Mouse (Mus musculus) lung, embryonic 14.5 days (tissue): ENCODE measurements at regions not wholly inside any gene's neighbourhood (a gene's known extent, or its start where the extent isn't known, plus 50 kb on each side); places are given as distances from the start of the nearest gene placed in this dataset.

Experiments
- ATAC-seq: fragments of 200-750 bp; cut with Nextera tagmentation; 2 replicates; pipeline ENCODE4 v1.8.0; 2017; ENCODE audit warnings: mild to moderate bottlenecking, moderate TSS enrichment, moderate library complexity; ENCODE audit not compliant: insufficient read depth
- DNase-seq: peaks from one replicate; pipeline ENCODE4 v3.0.0-alpha.2; 2015
- H3K27ac ChIP-seq: fragments of 300-500 bp; sonication (generic); 2 replicates; pipeline ENCODE4 v1.5.1; 2014; ENCODE audit warnings: low read depth, mild to moderate bottlenecking, moderate library complexity
- H3K27me3 ChIP-seq: fragments of 300-500 bp; sonication (generic); 2 replicates; pipeline ENCODE4 v1.6.1; 2014; ENCODE audit warnings: low read length, control low read depth; ENCODE audit not compliant: insufficient read depth
- H3K36me3 ChIP-seq: fragments of 300-500 bp; sonication (generic); 2 replicates; pipeline ENCODE4 v1.6.1; 2014; ENCODE audit warnings: control low read depth; ENCODE audit not compliant: insufficient read depth
- H3K4me1 ChIP-seq: fragments of 300-500 bp; sonication (generic); 2 replicates; pipeline ENCODE4 v1.6.1; 2014; ENCODE audit warnings: antibody characterized with exemption, control low read depth; ENCODE audit not compliant: insufficient read depth
- H3K4me2 ChIP-seq: fragments of 300-500 bp; sonication (generic); 2 replicates; pipeline ENCODE4 v1.6.1; 2014; ENCODE audit warnings: mild to moderate bottlenecking
- H3K4me3 ChIP-seq: fragments of 300-500 bp; sonication (generic); 2 replicates; pipeline ENCODE4 v1.5.1; 2014; ENCODE audit warnings: low read depth, low read length
- H3K9ac ChIP-seq: fragments of 300-500 bp; sonication (generic); 2 replicates; pipeline ENCODE4 v1.6.1; 2014
- H3K9me3 ChIP-seq: fragments of 300-500 bp; sonication (generic); 2 replicates; pipeline ENCODE4 v1.6.1; 2016; ENCODE audit warnings: low read depth, low read length, control low read depth
- CTCF ChIP-seq: IDR thresholded peaks from 2 replicates; pipeline ENCODE4 v1.5.1; 2016; ENCODE audit warnings: antibody characterized with exemption, low read depth
- WGBS: fragments of 180-500 bp; shearing (Covaris S2); extraction: QIAGEN DNeasy Blood & Tissue Kit; methylation state at CpG from one replicate; pipeline ENCODE4 v1.1.7; 2014; 5-methylcytosine and 5-hydroxymethylcytosine counted together

DNA sequence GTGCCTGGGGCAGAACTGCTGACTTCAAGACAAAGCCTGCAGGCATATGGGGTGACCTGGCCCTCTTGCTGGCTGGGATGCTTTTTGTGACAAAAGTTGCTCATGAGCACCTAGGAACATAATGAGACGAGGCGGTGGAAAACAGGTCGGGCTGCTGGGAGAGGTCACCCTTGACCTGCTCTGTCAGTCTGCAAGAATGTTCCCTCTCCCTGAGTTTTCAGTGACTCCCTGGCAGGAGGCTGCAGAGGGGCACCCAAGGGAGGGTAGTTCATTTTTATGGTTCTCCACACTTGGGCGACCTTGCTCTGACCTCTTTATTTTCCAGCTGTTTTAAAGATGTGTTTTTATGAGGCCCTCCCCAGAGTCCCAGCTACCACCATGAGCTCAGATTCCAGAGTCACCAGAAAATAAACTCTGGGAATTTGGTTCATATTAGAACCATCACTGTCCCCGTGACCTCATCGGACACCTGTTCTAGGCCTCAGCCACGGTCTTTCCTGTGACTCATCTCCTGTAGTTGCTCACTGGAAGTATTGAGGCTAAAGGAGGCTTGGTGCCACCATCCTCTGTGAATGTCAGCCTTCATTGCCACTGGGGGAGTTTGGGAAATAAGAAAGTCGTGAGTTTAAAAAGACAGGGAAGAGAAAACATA lies 108.7 kb upstream of the Pmepa1 start:
- 70% methylated on average over 8 of the region's 8 CpGs for WGBS
- no peak for ATAC-seq

DNA sequence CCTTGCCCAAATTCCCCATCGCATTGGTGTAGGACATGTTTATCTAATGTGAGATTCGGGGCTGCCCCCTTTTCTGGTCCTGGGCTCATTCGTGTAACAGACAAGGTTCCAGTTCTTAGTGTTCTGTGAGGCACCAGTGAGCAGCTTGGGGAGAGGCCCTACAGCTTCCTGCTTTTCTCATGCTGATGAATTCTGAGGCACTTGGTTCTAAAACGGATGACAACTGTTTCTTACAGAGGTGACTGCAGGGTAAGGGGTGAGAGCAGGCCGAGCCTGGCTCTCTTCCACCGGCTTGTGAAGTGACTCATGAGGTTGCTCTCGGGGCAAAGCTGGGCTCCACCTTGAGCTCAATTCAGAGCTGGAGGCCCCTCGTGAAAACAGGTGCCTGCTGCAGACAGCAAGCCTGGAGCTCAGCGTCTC lies 109.4 kb upstream of the Pmepa1 start:
- Histone ChIP-seq H3K4me2 (no peak overlapping the region), H3K27ac (no peak overlapping the region), H3K9ac (no peak overlapping the region), H3K9me3 (0 out of 2 replicates have a peak, but pooled peaks cover under 1% of the 10 kb centered on the region), H3K27me3 (no peaks in the 10 kb centered on the region), H3K36me3 (no peaks in the 10 kb centered on the region), H3K4me1 (0 out of 2 replicates have a peak, but pooled peaks cover 3% of the 10 kb centered on the region), H3K4me3 (no peak overlapping the region)
- DNase-seq (no peak), ATAC-seq (no peak)
- TF ChIP-seq CTCF: no peak
- 55% methylated on average over 9 of the region's 9 CpGs for WGBS

More for the DNA sequence above, 108.7 kb upstream of the Pmepa1 start:
- no peak overlapping the region for H3K27ac ChIP-seq
- no peaks in the 10 kb centered on the region for H3K9me3 ChIP-seq
- TF ChIP-seq CTCF: no peak
- H3K9ac ChIP-seq: no peak overlapping the region
- H3K4me3 ChIP-seq: no peak overlapping the region
- H3K4me2 ChIP-seq: no peak overlapping the region
- peaks cover 3% of the 10 kb centered on the region; the same call in 1 of the 2 replicates for H3K4me1 ChIP-seq
- no peaks in the 10 kb centered on the region for H3K36me3 ChIP-seq
- DNase-seq: no peak
- H3K27me3 ChIP-seq: no peaks in the 10 kb centered on the region

DNA sequence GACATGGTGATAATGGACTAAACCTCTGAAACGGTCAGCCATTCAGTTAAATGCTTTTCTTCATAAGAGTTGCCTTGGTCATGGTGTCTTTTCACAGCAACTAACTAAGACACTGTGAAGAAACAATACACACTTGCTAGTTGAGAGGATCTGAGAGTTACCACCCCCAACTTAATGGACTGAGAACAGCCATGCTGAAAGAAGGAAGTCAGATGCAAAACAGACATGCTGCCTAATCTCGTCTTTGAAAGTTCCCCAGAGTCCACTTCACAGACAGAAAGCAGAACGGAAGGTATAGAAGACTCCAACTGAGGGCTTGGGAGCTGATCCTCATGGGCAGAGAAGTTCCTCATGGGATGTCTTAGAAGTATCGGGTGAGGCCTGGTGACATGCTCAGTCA lies 111.8 kb upstream of the Pmepa1 start:
- no peak for DNase-seq
- no peak for ATAC-seq
- Histone ChIP-seq H3K9me3 (peaks cover 4% of the 10 kb centered on the region; the same call in 1 of the 2 replicates), H3K4me3 (no peak overlapping the region), H3K36me3 (no peaks in the 10 kb centered on the region), H3K9ac (no peak overlapping the region), H3K4me2 (no peak overlapping the region), H3K4me1 (0 out of 2 replicates have a peak, but pooled peaks cover 3% of the 10 kb centered on the region), H3K27ac (no peak overlapping the region), H3K27me3 (no peaks in the 10 kb centered on the region)
- no peak for TF ChIP-seq CTCF
- WGBS: 71% methylated on average over 4 of the region's 4 CpGs

DNA sequence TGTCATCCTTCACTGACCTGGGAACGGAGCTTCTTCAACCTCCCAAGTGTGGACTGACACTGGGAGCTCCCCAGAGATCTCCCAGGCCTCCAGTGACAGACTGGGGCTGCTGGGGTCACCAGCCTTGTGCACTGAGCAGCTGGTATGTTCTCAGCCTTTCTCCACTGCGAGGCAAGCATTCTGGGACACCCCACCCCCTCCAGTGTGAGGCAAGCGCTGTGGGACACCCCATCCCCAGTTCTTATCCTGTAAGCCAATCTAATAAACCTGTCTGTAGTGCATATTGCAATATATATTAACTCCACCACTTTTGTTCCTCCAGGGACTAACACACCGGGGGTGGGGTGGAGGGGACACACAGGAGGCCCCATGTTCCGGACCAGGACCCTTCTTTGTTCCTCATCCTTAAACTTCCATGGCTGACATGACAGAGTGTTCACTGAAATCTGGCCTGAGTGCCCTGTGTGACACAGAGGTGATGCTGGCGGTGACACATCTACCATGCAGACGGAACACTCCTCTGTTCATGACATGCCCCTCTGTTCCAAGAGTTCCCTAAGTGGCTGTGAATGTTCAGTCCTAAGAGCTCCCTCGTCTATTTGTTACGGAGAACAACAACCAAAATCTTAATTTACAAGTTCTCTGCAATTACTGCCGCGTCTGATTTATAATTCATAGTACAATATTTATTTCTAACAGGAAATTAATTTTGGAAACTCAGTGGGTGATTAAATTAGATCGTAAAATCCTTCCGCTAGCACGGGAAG lies 116.4 kb upstream of the Pmepa1 start:
- Histone ChIP-seq H3K27ac (no peak overlapping the region), H3K4me3 (no peak overlapping the region), H3K9ac (no peak overlapping the region), H3K36me3 (no peaks in the 10 kb centered on the region), H3K4me1 (no peaks in the 10 kb centered on the region), H3K27me3 (no peaks in the 10 kb centered on the region), H3K9me3 (peaks cover 4% of the 10 kb centered on the region; the same call in 1 of the 2 replicates), H3K4me2 (no peak overlapping the region)
- 71% methylated on average over 14 of the region's 14 CpGs for WGBS
- ATAC-seq: no peak
- TF ChIP-seq CTCF: no peak
- DNase-seq: no peak

DNA sequence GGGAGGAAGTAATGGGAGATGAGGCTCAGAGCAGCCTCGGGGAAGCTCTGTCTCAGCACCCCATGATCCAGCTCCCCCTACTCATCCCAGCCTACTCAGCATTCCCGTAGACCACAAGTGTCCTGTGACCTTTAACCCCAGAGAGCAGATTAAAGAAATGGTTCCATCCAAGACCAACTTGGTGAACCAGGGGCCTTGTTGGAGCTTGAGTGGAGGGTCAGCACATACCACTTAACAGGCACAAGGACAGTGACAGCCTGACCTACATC lies 116.9 kb upstream of the Pmepa1 start:
- WGBS: 38% methylated on average over 2 of the region's 2 CpGs
- Histone ChIP-seq H3K9ac (no peak overlapping the region), H3K4me3 (no peak overlapping the region), H3K27me3 (no peaks in the 10 kb centered on the region), H3K9me3 (peaks cover 4% of the 10 kb centered on the region; the same call in 1 of the 2 replicates), H3K4me2 (no peak overlapping the region), H3K27ac (no peak overlapping the region), H3K4me1 (no peaks in the 10 kb centered on the region), H3K36me3 (no peaks in the 10 kb centered on the region)
- no peak for ATAC-seq
- no peak for DNase-seq
- TF ChIP-seq CTCF: no peak

DNA sequence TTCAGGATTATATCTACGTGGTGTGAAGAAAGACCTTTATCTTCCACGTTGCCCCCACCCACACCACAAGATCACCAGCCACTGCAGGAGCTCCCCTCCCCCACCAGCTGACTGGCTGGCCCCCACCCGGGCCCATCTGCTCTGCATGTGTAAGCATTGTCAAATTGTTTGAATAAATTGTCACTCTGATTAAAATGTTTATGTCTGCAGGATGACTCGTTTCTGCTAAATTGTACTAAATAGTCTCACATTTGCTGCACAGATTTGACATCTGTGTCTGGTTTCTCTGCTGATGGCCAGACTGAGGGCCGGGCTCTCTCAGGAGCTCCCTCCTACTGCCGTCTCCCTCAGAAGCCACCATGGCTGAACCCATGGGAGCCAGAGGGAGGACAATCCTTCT lies 119.2 kb upstream of the Pmepa1 start:
- H3K4me1 ChIP-seq: no peaks in the 10 kb centered on the region
- H3K4me3 ChIP-seq: no peak overlapping the region
- WGBS: 17% methylated on average over 6 of the region's 6 CpGs
- TF ChIP-seq CTCF: no peak
- H3K9ac ChIP-seq: no peak overlapping the region
- H3K36me3 ChIP-seq: no peaks in the 10 kb centered on the region
- H3K9me3 ChIP-seq: peaks cover 4% of the 10 kb centered on the region; the same call in 1 of the 2 replicates
- H3K4me2 ChIP-seq: no peak overlapping the region
- no peaks in the 10 kb centered on the region for H3K27me3 ChIP-seq
- no peak overlapping the region for H3K27ac ChIP-seq
- peak; percentile 52 for ATAC-seq
- DNase-seq: peak; percentile 31

DNA sequence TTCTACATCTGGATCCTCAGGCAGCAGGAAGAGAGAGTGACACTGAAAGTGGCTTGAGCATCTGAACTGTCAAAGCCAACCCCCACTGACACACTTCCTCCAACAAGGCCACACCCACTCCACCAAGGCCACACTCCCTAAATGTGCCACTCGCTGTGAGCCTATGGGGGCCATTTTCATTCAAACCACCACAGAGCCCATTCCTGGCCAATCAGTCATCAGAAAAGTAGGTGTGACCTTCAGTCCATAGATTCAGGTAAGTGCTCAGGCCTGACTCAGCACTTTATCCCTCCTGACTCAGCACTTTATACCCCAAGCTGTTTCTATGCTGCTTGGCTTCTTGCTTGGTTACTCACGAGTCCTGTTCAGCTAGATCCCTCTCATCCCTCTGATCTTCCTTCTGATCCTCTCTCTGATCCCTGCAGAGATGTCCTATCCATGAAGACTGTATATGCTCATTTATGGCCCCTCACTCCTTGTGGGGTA lies 121.6 kb upstream of the Pmepa1 start:
- ATAC-seq (no peak), DNase-seq (no peak)
- Histone ChIP-seq H3K36me3 (no peaks in the 10 kb centered on the region), H3K4me2 (no peak overlapping the region), H3K4me3 (no peak overlapping the region), H3K27ac (no peak overlapping the region), H3K9me3 (no peaks in the 10 kb centered on the region), H3K27me3 (no peaks in the 10 kb centered on the region), H3K9ac (no peak overlapping the region), H3K4me1 (no peaks in the 10 kb centered on the region)
- no peak for TF ChIP-seq CTCF
- 95% methylated on average over 2 of the region's 2 CpGs for WGBS
